Mouse (Mus musculus): ENCODE results near the gene Slc35c2. TPM values are rescaled to one million over a fixed set of nuclear protein-coding genes. Genes with fewer than 3 reads are reported as not detected.

Slc35c2 gene
- polyA plus RNA-seq, 2 experiments, result 51.1 to 54.2 TPM

DNA sequence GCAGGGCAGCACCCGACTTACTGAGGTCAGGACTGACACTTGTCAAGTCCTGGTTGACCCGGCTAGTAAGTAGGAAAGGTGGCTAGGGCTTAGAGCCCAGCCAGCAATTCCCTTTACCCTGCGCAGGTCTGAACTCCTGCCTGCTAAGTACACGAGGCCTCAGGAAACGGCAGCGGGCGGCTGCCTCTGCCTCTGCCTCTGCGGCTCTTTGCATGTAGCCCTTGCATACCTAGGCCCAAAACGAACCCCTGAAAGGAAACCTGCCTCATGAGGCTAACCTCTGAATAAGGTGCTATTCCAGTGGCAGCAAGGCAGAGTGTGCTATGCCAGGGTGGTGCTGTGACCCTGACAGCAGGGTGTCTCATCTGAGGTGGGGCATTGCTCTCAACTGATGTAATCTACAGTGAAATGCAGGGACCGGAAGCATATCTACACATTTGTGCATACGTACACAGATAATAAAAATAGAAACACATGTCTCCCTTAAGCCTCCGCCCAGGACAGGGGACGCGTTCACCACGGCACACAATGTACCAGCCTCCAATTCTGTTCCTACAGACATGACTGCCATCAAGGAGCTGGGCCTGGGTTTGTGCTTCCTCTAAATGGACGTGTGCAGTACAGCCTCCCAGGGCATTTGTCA lies 30.1 kb upstream of the Slc35c2 start:
- ATAC-seq (ENCODE audit: low FRiP score, low read depth) (no peak), DNase-seq (ENCODE audit: low spot score) (no peak)
- 46% methylated on average over 16 of the region's 16 CpGs for WGBS
- H3K9me3 ChIP-seq (ENCODE audit: control insufficient read depth, low read length), result no peaks in the 10 kb centered on the region
- H3K36me3 ChIP-seq (ENCODE audit: control insufficient read depth, insufficient read depth, low read length), result peaks cover 35% of the 10 kb centered on the region
- H3K27ac ChIP-seq (replicated peaks; ENCODE audit: low read depth, low read length), result no peak overlapping the region
- no peaks in the 10 kb centered on the region for H3K27me3 ChIP-seq (ENCODE audit: control insufficient read depth, insufficient read depth, low read length)
- peaks cover 14% of the 10 kb centered on the region; the same call in 1 of the 2 replicates for H3K4me1 ChIP-seq (ENCODE audit: control insufficient read depth, insufficient read depth, low read length)
- no peak overlapping the region for H3K9ac ChIP-seq (ENCODE audit: low read depth, low read length, severe bottlenecking)
- no peak for TF ChIP-seq POLR2A (IDR thresholded peaks at IDR 0.05; ENCODE audit: borderline replicate concordance, extremely low read depth, insufficient read depth, insufficient read length)
- no peak overlapping the region for H3K4me3 ChIP-seq (replicated peaks; ENCODE audit: low read length)
- H3K4me2 ChIP-seq (replicated peaks; ENCODE audit: low read depth, low read length, severe bottlenecking), result no peak overlapping the region

GRCm38 (mm10) chr2:165316837-165317473 lies 29.3 kb upstream of the Slc35c2 start:
- no peak overlapping the region for H3K27ac ChIP-seq (replicated peaks; ENCODE audit: low read depth, low read length)
- no peak overlapping the region for H3K4me3 ChIP-seq (replicated peaks; ENCODE audit: low read length)
- no peak overlapping the region for H3K9ac ChIP-seq (ENCODE audit: low read depth, low read length, severe bottlenecking)
- ATAC-seq (ENCODE audit: low FRiP score, low read depth) (peak; percentile 49), DNase-seq (ENCODE audit: low spot score) (peak; percentile 49)
- H3K9me3 ChIP-seq (ENCODE audit: control insufficient read depth, low read length), result no peaks in the 10 kb centered on the region
- H3K4me1 ChIP-seq (ENCODE audit: control insufficient read depth, insufficient read depth, low read length), result peaks cover 14% of the 10 kb centered on the region; the same call in 1 of the 2 replicates
- H3K36me3 ChIP-seq (ENCODE audit: control insufficient read depth, insufficient read depth, low read length), result peaks cover 41% of the 10 kb centered on the region
- WGBS, result 15% methylated on average over 9 of the region's 9 CpGs
- H3K27me3 ChIP-seq (ENCODE audit: control insufficient read depth, insufficient read depth, low read length), result no peaks in the 10 kb centered on the region
- H3K4me2 ChIP-seq (replicated peaks; ENCODE audit: low read depth, low read length, severe bottlenecking), result no peak overlapping the region
- no peak for TF ChIP-seq POLR2A (IDR thresholded peaks at IDR 0.05; ENCODE audit: borderline replicate concordance, extremely low read depth, insufficient read depth, insufficient read length)

GRCm38 (mm10) chr2:165316204-165316603 lies 28.5 kb upstream of the Slc35c2 start:
- peaks cover 48% of the 10 kb centered on the region for H3K36me3 ChIP-seq (ENCODE audit: control insufficient read depth, insufficient read depth, low read length)
- no peak for ATAC-seq (ENCODE audit: low FRiP score, low read depth)
- no peaks in the 10 kb centered on the region for H3K27me3 ChIP-seq (ENCODE audit: control insufficient read depth, insufficient read depth, low read length)
- H3K4me2 ChIP-seq (replicated peaks; ENCODE audit: low read depth, low read length, severe bottlenecking), result no peak overlapping the region
- H3K9me3 ChIP-seq (ENCODE audit: control insufficient read depth, low read length), result no peaks in the 10 kb centered on the region
- no peak overlapping the region for H3K27ac ChIP-seq (replicated peaks; ENCODE audit: low read depth, low read length)
- H3K4me1 ChIP-seq (ENCODE audit: control insufficient read depth, insufficient read depth, low read length), result peaks cover 14% of the 10 kb centered on the region; the same call in 1 of the 2 replicates
- H3K4me3 ChIP-seq (replicated peaks; ENCODE audit: low read length), result no peak overlapping the region
- H3K9ac ChIP-seq (ENCODE audit: low read depth, low read length, severe bottlenecking), result no peak overlapping the region
- WGBS, result 64% methylated on average over 10 of the region's 10 CpGs
- no peak for TF ChIP-seq POLR2A (IDR thresholded peaks at IDR 0.05; ENCODE audit: borderline replicate concordance, extremely low read depth, insufficient read depth, insufficient read length)
- no peak for DNase-seq (ENCODE audit: low spot score)

DNA sequence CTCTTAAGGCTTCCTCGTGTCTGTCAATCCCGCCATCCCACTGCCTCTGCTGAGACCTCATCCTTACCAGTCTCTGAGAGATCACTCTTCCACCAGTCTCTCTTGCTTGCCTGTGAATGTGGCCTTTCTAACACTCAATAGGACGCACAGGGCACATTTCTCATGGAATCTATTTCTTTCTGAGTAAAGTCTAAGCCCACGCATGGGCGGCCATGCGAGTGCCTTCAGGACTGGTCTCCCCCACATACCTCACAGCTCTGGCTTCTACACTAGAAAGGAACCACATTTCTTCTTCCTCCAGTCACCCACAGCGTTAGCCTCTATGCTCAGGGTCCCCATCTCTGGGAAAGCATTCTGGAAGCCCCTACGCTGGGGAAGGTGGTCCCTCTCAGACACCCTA lies 26.5 kb upstream of the Slc35c2 start:
- ATAC-seq (ENCODE audit: low FRiP score, low read depth), result no peak
- H3K36me3 ChIP-seq (ENCODE audit: control insufficient read depth, insufficient read depth, low read length), result peaks cover 68% of the 10 kb centered on the region
- no peak overlapping the region for H3K9ac ChIP-seq (ENCODE audit: low read depth, low read length, severe bottlenecking)
- TF ChIP-seq POLR2A (IDR thresholded peaks at IDR 0.05; ENCODE audit: borderline replicate concordance, extremely low read depth, insufficient read depth, insufficient read length), result no peak
- no peak for DNase-seq (ENCODE audit: low spot score)
- H3K9me3 ChIP-seq (ENCODE audit: control insufficient read depth, low read length), result no peaks in the 10 kb centered on the region
- no peak overlapping the region for H3K27ac ChIP-seq (replicated peaks; ENCODE audit: low read depth, low read length)
- H3K4me1 ChIP-seq (ENCODE audit: control insufficient read depth, insufficient read depth, low read length), result peaks cover 14% of the 10 kb centered on the region; the same call in 1 of the 2 replicates
- WGBS, result 91% methylated on average over 8 of the region's 8 CpGs
- H3K27me3 ChIP-seq (ENCODE audit: control insufficient read depth, insufficient read depth, low read length), result no peaks in the 10 kb centered on the region
- no peak overlapping the region for H3K4me3 ChIP-seq (replicated peaks; ENCODE audit: low read length)
- H3K4me2 ChIP-seq (replicated peaks; ENCODE audit: low read depth, low read length, severe bottlenecking), result no peak overlapping the region

GRCm38 (mm10) chr2:165312381-165312780 lies 24.7 kb upstream of the Slc35c2 start:
- WGBS, result 74% methylated on average over 7 of the region's 7 CpGs
- Histone ChIP-seq H3K4me1 (ENCODE audit: control insufficient read depth, insufficient read depth, low read length) (peaks cover 2% of the 10 kb centered on the region; the same call in 1 of the 2 replicates), H3K4me2 (replicated peaks; ENCODE audit: low read depth, low read length, severe bottlenecking) (no peak overlapping the region), H3K27me3 (ENCODE audit: control insufficient read depth, insufficient read depth, low read length) (no peaks in the 10 kb centered on the region), H3K4me3 (replicated peaks; ENCODE audit: low read length) (no peak overlapping the region), H3K36me3 (ENCODE audit: control insufficient read depth, insufficient read depth, low read length) (peaks cover 86% of the 10 kb centered on the region), H3K27ac (replicated peaks; ENCODE audit: low read depth, low read length) (no peak overlapping the region), H3K9me3 (ENCODE audit: control insufficient read depth, low read length) (no peaks in the 10 kb centered on the region), H3K9ac (ENCODE audit: low read depth, low read length, severe bottlenecking) (no peak overlapping the region)
- DNase-seq (ENCODE audit: low spot score) (no peak), ATAC-seq (ENCODE audit: low FRiP score, low read depth) (no peak)
- no peak for TF ChIP-seq POLR2A (IDR thresholded peaks at IDR 0.05; ENCODE audit: borderline replicate concordance, extremely low read depth, insufficient read depth, insufficient read length)
